Mouse (Mus musculus) mature B cell (primary cell): ENCODE measurements around the gene Ncor1.
"Not testable (repeated sequence)": the region's sequence is repeated elsewhere in the genome, so short reads cannot be mapped to it uniquely, and the experiment has no call there.

Experiments used
- in situ Hi-C: fragments of 300-500 bp; cut with MboI; formaldehyde crosslinking; loops from 2 replicates; pipeline ENCODE4 v1.14.3; 2019

The Ncor1 gene

DNA sequence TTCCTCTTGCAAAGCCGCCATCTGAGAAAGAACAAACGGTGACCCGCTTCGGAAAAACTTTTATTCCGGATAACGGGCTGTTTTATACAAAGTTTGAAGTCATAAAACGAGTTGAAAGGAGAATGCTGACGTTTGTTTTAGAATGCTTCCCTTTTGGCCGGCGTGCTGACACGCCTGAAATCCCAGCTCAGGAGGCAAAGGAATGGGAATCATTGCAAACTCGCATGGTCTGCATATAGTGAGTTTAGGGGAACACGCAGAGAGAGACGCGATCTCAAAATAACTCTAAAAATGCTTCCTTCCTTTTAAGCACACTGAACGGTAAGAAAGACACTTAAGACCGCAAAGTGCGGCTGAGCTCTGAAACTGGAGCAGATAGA lies 460 bp downstream of the Ncor1 start:
- in situ Hi-C loops, result no loop called here

- in situ Hi-C loops, result no loop called here
These were observed 975 bp downstream of the Ncor1 start for GRCm38 (mm10) chr11:62457241-62457890.

DNA sequence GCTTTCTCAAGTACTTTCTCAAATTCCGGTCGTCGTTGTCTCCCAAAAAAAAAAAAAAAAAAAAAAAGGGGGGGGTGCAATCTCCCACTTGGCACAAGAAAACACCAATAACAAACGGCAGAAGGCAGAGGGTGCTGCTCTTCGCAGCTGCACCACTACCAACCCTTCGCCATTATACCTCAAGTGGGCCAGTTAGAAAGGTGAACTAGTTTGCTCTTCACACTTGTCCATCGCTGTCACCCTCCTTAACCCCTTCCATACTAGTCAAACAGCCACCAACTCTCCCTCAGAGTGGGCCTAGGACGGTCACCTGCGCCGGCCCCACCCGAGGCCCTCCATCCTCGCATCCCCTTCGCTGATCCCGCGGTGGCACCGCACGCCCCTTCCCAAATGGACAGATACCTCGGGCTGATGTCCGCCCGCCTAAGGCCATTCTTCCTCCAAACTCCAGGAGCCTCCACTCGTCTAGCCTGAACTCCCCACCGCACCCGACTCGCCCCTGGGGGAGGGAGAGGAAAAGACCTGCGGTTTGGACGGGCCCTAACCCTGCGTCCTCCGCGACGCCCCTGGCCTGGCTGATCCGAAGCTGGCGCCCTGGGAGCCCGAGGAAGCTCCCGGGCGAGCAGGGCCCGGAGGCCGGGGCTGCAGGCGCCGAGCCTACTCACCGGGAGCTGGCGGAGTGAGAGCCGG lies 1.7 kb downstream of the Ncor1 start:
- in situ Hi-C loops, result no loop called here

DNA sequence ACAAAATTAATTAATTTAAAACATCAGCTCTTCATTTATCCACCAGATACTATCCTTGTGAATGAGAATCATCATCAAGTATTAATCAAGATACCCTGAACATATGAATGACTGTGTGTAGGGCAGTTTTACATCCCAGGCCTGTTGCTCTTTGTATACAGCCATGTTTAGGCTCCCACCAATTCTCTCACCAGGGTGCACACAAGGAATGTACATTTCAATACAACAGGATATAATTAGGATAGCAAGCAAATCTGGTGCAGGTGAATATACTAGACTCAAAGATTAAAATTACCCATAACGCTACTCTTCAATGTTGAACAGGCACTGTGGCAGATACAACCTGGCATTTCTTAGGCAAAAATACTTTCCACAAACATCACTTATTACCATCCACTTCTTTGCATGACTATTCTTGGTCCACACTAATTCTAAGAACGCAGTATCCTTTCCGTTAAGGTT lies 2.3 kb downstream of the Ncor1 start:
- in situ Hi-C loops, result no loop called here

DNA sequence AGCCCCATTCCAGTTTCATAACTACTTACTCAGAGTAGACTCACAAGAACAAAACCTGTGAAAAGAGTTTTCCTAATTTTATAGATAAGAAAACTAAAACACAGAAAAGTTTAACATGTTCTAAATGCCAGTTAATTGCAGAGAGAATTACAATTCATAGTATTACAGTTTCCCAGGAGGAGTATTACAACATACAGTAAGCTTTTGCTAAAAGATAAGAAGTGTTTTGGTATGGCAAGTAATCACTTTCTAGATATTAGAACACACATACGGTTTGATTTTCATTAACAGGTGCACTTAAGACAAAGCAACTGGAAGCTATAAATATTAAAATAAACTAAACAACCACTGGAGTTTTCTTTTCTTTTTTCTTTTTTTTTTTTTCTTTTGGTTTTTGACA lies 3.1 kb downstream of the Ncor1 start:
- in situ Hi-C loops, result no loop called here

- in situ Hi-C loops, result no loop called here
These were observed 9.4 kb downstream of the Ncor1 start for GRCm38 (mm10) chr11:62448971-62449370.

DNA sequence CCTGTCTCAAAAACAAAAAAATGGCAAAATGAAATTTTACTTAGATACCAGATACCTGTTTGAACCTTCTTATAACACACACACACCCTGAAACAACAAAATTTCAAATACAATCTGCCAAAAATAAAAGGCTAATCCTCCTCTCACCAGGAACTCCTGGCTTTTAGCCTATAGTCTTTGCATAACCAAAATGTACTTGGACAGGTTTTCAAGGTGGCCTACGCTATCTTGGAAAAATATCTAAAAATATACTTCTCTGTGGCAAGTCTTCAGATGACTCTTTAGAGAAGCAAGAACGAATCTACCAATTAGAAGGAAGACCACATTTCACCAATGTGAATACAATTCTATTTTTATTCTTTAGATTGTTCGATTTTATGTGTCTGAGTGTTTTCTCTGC lies 12.5 kb downstream of the Ncor1 start:
- in situ Hi-C loops, result no loop called here

DNA sequence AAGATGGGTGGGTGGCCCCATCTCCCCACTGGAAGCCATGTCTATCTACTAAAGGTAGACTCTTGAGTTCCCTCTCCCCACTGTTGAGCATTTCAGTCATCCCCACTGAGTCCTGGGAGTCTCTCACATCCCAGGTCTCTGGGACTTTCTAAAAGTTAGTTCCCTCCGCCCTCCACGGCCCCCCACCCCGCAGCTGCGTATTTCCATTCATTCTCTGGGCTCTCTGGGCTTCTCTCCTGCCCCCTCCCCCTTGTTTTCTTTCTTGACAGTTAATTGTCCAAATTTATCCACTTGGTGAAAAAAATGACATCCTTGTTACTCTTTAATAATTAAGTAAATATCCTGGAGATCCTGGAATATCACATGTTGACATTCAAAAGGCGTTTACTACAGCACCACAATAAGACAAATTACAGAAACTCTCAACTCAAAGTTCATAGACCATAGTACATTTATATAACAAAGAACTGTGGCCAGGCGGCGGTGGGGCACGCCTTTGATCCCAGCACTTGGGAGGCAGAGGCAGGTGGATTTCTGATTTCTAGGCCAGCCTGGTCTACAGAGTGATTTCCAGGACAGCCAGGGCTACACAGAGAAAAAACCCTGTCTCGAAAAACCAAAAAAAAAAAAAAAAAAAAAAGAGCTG lies 17.5 kb downstream of the Ncor1 start:
- in situ Hi-C loops, result no loop called here

GRCm38 (mm10) chr11:62432211-62432610 lies 26.1 kb downstream of the Ncor1 start:
- in situ Hi-C loops, result no loop called here

DNA sequence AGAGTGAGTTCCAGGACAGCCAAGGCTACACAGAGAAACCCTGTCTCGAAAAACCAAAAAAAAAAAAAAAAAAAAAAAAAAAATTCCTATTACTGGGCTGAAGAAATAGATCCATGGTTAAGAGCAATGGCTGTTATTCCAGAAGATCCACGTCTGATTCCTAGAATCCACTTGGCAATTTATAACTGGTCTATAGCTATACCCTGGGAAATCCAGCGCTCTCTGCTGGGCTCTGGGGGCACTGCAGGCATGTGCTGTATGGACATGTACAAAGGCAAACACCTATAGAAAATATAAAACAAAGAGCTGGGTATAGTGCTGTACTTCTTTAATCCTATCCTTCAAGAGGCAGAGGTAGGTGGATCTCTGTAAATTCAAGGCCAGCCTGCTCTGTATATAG lies 31.2 kb downstream of the Ncor1 start:
- in situ Hi-C loops, result no loop called here

GRCm38 (mm10) chr11:62426266-62426665 lies 32.1 kb downstream of the Ncor1 start:
- in situ Hi-C loops, result no loop called here

DNA sequence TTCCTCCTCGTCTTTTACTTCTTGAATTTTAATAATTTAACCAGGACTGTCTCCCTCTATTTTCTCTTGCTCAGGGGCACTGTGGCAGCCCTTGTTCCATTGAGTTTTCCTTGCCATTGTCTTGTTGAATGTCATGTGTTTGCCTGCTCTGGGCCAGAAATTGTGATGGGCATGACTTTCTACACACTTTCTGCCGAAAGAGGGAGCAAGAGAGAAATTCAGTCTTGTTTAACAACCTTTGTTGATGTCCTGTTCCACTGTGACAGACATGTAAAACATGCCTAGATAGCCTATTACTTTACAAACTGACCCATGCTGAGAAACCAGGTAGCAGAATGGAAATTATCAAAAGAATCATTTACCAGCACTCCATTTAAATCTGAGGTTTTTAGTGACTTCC lies 33.8 kb downstream of the Ncor1 start:
- in situ Hi-C loops, result no loop called here

DNA sequence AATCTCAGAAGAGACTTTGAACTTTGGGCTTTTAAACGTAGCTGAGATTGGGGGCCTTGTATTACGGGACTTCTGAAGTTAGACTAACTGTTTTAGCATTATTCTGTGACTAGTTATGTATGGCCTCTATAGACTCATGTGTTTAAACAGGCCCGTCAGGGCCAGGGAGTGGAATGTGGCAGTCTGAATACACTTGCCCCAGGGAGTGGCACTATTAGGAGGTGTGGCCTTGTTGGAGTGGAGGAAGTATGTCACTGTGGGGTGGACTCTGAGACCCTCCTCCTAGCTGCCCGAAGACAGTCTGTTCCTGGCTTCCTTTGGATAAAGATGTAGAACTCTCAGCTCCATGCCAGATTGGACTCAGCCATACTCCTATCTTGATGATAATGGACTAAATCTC lies 43.3 kb downstream of the Ncor1 start:
- in situ Hi-C loops, result no loop called here

- in situ Hi-C loops, result no loop called here
These were observed 48.7 kb downstream of the Ncor1 start for GRCm38 (mm10) chr11:62409611-62410010.

DNA sequence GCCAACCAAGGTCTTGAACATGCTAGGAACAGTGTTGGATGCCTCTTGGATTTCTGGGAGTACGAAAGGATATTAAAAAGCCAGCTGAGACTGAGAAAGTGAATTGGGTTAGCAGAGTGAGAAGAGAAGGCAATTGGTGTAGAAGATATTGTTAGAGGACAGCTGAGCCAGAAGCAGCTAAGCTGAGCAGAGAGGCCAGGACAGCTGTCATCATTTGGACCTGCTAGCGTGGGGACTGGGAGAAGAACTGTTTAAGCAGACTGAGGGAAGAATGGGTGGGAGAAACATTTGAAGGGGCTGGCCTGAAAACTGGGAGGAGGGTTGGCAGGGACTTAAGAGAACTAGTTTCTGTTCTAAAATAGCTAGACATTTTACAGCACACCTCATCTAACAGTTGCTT lies 49.5 kb downstream of the Ncor1 start:
- in situ Hi-C loops, result no loop called here

DNA sequence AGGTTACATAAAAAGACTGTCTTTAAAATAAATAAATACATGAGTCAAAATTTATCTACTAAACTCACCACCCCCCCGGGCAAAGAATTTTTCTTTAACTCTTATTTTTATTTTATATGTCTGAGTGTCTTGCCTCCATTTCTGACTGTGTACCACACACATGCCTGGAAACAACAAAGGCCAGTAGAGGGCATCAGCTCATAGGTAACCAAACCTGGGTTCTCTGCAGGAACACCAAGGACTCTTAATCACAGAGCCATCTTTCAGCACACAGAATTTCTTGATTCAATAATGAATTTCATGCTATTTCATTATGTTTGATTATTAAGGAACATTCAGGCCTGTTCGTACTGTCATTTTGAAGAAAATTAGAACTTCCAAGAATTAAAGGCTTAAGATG lies 61.9 kb downstream of the Ncor1 start:
- in situ Hi-C loops, result no loop called here

- in situ Hi-C loops, result no loop called here
These were observed 70.0 kb downstream of the Ncor1 start for GRCm38 (mm10) chr11:62388331-62388679.

GRCm38 (mm10) chr11:62387608-62388330 lies 70.6 kb downstream of the Ncor1 start:
- in situ Hi-C loops, result no loop called here

- in situ Hi-C loops, result not testable (repeated sequence)
These were observed 81.0 kb downstream of the Ncor1 start for GRCm38 (mm10) chr11:62377202-62377851.

DNA sequence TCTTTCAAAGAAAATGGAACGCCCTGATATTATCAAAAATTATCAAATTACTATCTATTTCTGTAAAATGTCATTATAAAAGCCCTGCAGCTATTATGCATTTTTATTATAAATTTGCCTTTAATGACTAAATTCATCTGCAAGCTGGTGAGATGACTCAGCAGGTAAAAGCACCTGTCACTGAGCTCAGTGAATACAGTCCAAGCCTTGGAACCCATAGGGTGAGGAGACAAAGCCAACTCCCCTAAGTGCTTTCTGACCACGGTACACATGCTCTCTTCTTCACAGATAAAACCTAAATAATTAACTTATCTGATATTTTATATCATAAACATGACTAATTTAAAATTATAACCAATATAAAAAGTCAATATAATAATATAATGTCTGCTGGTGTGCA lies 86.6 kb downstream of the Ncor1 start:
- in situ Hi-C loops, result no loop called here

DNA sequence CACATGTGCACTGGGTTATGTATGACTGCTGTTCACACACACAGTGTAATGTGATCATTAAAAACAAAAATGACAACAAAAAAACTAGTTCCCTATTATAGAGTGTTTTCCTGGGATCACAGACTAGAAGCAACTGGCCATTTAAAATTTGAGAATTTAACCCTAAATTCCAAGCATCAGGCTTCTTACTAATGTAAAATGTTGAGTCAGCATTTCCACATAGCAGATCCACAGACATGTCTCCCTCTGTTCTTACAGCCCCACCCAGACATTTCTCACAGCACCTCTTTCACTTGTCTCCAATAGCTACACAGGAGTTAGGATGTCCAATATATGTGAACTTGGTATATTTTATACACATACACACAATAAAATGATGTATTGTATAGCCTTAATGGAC lies 88.4 kb downstream of the Ncor1 start:
- in situ Hi-C loops, result no loop called here

- in situ Hi-C loops, result no loop called here
These were observed 91.5 kb downstream of the Ncor1 start for GRCm38 (mm10) chr11:62366879-62367278.
